Mouse (Mus musculus): ENCODE measurements around the gene Calr4. TPM values are rescaled to one million over a fixed set of nuclear protein-coding genes. Genes with fewer than 3 reads are reported as not detected.
A peak's percentile ranks its signal among the peaks of the same experiment; 100 is the strongest.

Calr4 gene
- total and polyA plus RNA-seq, 3 experiments = 0.04 TPM; not detected in 2

DNA sequence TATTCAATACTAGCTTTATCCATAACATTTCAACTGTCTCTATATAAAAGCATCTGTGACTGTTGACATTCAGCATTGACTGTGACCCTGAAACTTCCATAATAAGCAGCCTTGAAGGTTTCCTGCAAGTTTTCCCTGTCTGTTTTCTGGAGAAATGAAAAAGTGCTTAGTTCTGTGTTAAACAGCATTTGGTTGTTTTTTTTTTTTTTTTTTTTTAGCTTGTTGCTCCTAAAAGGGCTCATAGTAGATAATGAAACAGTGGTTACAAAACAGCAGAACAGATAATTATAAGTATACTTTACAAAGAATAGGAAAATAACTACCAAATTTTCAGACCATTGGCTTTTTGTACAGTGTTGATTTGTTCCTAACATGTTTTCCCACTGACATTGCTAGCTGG lies 60.3 kb downstream of the Calr4 start:
- TF ChIP-seq RCOR1 (IDR thresholded peaks at IDR 0.05; ENCODE audit: low read depth, low read length) (no peak), NELFE (IDR thresholded peaks at IDR 0.05; ENCODE audit: low read depth, low read length) (no peak), MAFK (IDR thresholded peaks at IDR 0.05; ENCODE audit: borderline replicate concordance, low read depth, low read length) (no peak), ZNF384 (IDR thresholded peaks at IDR 0.05; ENCODE audit: low read depth, low read length) (peak; percentile 92), MAZ (IDR thresholded peaks at IDR 0.05; ENCODE audit: low read depth, low read length) (no peak)
- no peak for DNase-seq (ENCODE audit: low read depth, low spot score)
- Histone ChIP-seq H3K79me2 (ENCODE audit: control insufficient read depth, insufficient read depth, low read length, poor library complexity) (peaks cover 8% of the 10 kb centered on the region), H3K9ac (ENCODE audit: control insufficient read depth, low read depth, low read length, poor library complexity, severe bottlenecking) (no peak overlapping the region), H3K36me3 (ENCODE audit: control insufficient read depth in 1 of 2, insufficient read depth in 2 of 2, low read length in 2 of 2) (peaks cover 0 to 7% of the 10 kb centered on the region in 2 experiments; a peak in 3 of 4 replicates), H3K4me3 (ENCODE audit: control insufficient read depth in 1 of 2, insufficient read depth in 1 of 2, low read depth in 2 of 2, low read length in 2 of 2) (no peak overlapping the region), H3K4me1 (ENCODE audit: control insufficient read depth in 1 of 2, insufficient read depth in 2 of 2, low read length in 2 of 2) (peaks cover 2 to 12% of the 10 kb centered on the region in 2 experiments; a peak in 2 of 4 replicates), H3K9me3 (replicated peaks; ENCODE audit: insufficient read depth, low read length) (no peaks in the 10 kb centered on the region), H3K27me3 (ENCODE audit: control insufficient read depth in 1 of 2, insufficient read depth in 2 of 2, low read length in 2 of 2) (no peaks in the 10 kb centered on the region), H3K27ac (ENCODE audit: control insufficient read depth, low read depth, low read length) (no peak overlapping the region)

DNA sequence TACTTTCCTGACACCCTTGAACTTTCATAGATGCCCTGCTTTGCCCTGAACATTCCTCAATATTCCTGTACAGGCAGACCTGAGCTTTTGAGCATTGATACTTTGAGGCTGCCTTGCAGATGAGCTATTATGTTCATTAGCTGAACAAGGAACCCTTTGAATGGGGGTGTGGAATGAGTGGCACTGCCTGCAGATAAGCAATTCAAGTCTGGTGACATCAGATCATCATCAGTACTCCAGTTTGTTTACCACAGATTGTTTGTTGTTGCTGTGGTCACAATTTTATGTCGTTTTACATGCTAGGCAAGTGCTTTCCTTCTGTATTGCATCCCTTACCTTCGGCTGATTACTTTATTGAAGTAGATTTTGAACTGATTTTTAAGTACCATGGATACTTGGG lies 62.2 kb downstream of the Calr4 start:
- Histone ChIP-seq H3K27ac (ENCODE audit: control insufficient read depth, low read depth, low read length) (no peak overlapping the region), H3K4me3 (ENCODE audit: control insufficient read depth in 1 of 2, insufficient read depth in 1 of 2, low read depth in 2 of 2, low read length in 2 of 2) (no peak overlapping the region), H3K27me3 (ENCODE audit: control insufficient read depth in 1 of 2, insufficient read depth in 2 of 2, low read length in 2 of 2) (no peaks in the 10 kb centered on the region), H3K4me1 (ENCODE audit: control insufficient read depth in 1 of 2, insufficient read depth in 2 of 2, low read length in 2 of 2) (peaks cover 2 to 12% of the 10 kb centered on the region in 2 experiments; a peak in 2 of 4 replicates), H3K9me3 (replicated peaks; ENCODE audit: insufficient read depth, low read length) (no peaks in the 10 kb centered on the region), H3K9ac (ENCODE audit: control insufficient read depth, low read depth, low read length, poor library complexity, severe bottlenecking) (no peak overlapping the region), H3K36me3 (ENCODE audit: control insufficient read depth in 1 of 2, insufficient read depth in 2 of 2, low read length in 2 of 2) (peaks cover 0 to 7% of the 10 kb centered on the region in 2 experiments; a peak in 3 of 4 replicates), H3K79me2 (ENCODE audit: control insufficient read depth, insufficient read depth, low read length, poor library complexity) (peaks cover 6% of the 10 kb centered on the region; the same call in 1 of the 2 replicates)
- no peak for TF ChIP-seq NRF1 (IDR thresholded peaks at IDR 0.05; ENCODE audit: insufficient read depth, low read depth, low read length, poor library complexity, severe bottlenecking)
- 0 out of 2 replicates have a peak, but pooled peaks have one; percentile 9 for TF ChIP-seq BHLHE40 (IDR thresholded peaks at IDR 0.05; ENCODE audit: borderline replicate concordance, low read depth, low read length)
- 0 out of 2 replicates have a peak, but pooled peaks have one; percentile 24 for TF ChIP-seq GATA1 (IDR thresholded peaks at IDR 0.05; ENCODE audit: low read depth, low read length)
- no peak for DNase-seq (ENCODE audit: low read depth, low spot score)

DNA sequence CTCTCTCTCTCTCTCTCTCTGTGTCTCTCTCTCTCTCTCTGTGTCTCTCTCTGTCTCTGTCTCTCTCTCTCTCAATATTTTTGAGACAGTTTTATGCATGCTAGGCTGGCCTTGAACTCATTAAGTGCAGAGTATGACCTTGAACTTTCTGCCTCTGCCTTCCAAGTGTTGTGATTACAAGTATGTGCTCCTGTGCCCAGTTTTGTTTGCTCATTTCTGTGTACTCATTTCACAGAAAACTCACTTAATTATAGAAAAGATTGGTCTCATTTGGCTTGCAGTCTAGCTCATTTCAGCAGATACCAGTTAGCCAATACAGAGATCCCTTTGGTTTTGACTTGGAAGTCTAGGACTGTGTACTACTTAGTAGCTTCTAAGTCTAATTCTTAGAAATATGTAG lies 64.9 kb downstream of the Calr4 start:
- Histone ChIP-seq H3K4me1 (ENCODE audit: control insufficient read depth in 1 of 2, insufficient read depth in 2 of 2, low read length in 2 of 2) (peaks cover 2 to 8% of the 10 kb centered on the region in 2 experiments; a peak in 2 of 4 replicates), H3K36me3 (ENCODE audit: control insufficient read depth in 1 of 2, insufficient read depth in 2 of 2, low read length in 2 of 2) (peaks cover 0 to 7% of the 10 kb centered on the region in 2 experiments), H3K4me3 (ENCODE audit: control insufficient read depth in 1 of 2, insufficient read depth in 1 of 2, low read depth in 2 of 2, low read length in 2 of 2) (no peak overlapping the region), H3K27ac (ENCODE audit: control insufficient read depth, low read depth, low read length) (no peak overlapping the region), H3K9ac (ENCODE audit: control insufficient read depth, low read depth, low read length, poor library complexity, severe bottlenecking) (no peak overlapping the region), H3K27me3 (ENCODE audit: control insufficient read depth in 1 of 2, insufficient read depth in 2 of 2, low read length in 2 of 2) (no peaks in the 10 kb centered on the region), H3K79me2 (ENCODE audit: control insufficient read depth, insufficient read depth, low read length, poor library complexity) (peaks cover 3% of the 10 kb centered on the region; the same call in 1 of the 2 replicates), H3K9me3 (replicated peaks; ENCODE audit: insufficient read depth, low read length) (no peaks in the 10 kb centered on the region)
- TF ChIP-seq CHD1 (IDR thresholded peaks at IDR 0.05; ENCODE audit: low read depth, low read length) (no peak), MYC (IDR thresholded peaks at IDR 0.05; ENCODE audit: low read depth, low read length) (no peak), TBP (IDR thresholded peaks at IDR 0.05; ENCODE audit: low read depth, low read length) (no peak), KAT2A (conservative IDR thresholded peaks at IDR 0.05; ENCODE audit: low read depth, low read length) (no peak), USF1 (IDR thresholded peaks at IDR 0.05; ENCODE audit: low read depth, low read length) (no peak), ZKSCAN1 (IDR thresholded peaks at IDR 0.05; ENCODE audit: low read depth, low read length) (no peak), JUND (IDR thresholded peaks at IDR 0.05; ENCODE audit: low read depth, low read length) (no peak), MAZ (IDR thresholded peaks at IDR 0.05; ENCODE audit: low read depth, low read length) (no peak), MEF2A (IDR thresholded peaks at IDR 0.05; ENCODE audit: extremely low read depth, insufficient replicate concordance, low read depth, low read length, poor library complexity, severe bottlenecking) (no peak), GABPA (IDR thresholded peaks at IDR 0.05; ENCODE audit: low read depth, low read length) (no peak), ZNF384 (IDR thresholded peaks at IDR 0.05; ENCODE audit: low read depth, low read length) (no peak), MAFK (IDR thresholded peaks at IDR 0.05; ENCODE audit: borderline replicate concordance, low read depth, low read length) (no peak), MAX (IDR thresholded peaks at IDR 0.05; ENCODE audit: low read length) (no peak), CTCF (IDR thresholded peaks at IDR 0.05 in 2 of 3, conservative IDR thresholded peaks at IDR 0.05 in 1 of 3; ENCODE audit: control insufficient read depth in 1 of 3, insufficient read depth in 1 of 3, low read depth in 2 of 3, low read length in 3 of 3, poor library complexity in 1 of 3, severe bottlenecking in 1 of 3) (no peak), NRF1 (IDR thresholded peaks at IDR 0.05; ENCODE audit: insufficient read depth, low read depth, low read length, poor library complexity, severe bottlenecking) (no peak), ZMIZ1 (IDR thresholded peaks at IDR 0.05; ENCODE audit: low read depth, low read length) (no peak), NELFE (IDR thresholded peaks at IDR 0.05; ENCODE audit: low read depth, low read length) (no peak), ETS1 (IDR thresholded peaks at IDR 0.05; ENCODE audit: low read depth, low read length) (no peak), TCF12 (IDR thresholded peaks at IDR 0.05; ENCODE audit: low read depth, low read length) (no peak)
- no peak for DNase-seq (ENCODE audit: low read depth, low spot score)

Data from MEL (cell line).